Mouse (Mus musculus) forebrain, embryonic 11.5 days (tissue): ENCODE measurements around the gene Dnal4. TPM values are rescaled to one million over a fixed set of nuclear protein-coding genes. Genes with fewer than 3 reads are reported as not detected.
"Not testable (repeated sequence)": the region's sequence is repeated elsewhere in the genome, so short reads cannot be mapped to it uniquely, and the experiment has no call there.

Experiments
- ATAC-seq: fragments of 200-750 bp; cut with Nextera tagmentation; replicated peaks from 2 replicates; pipeline ENCODE4 v1.8.0; 2017; ENCODE audit warnings: moderate TSS enrichment; ENCODE audit not compliant: low FRiP score
- DNase-seq: peaks from one replicate; pipeline ENCODE4 v3.0.0-alpha.2; 2017; ENCODE audit warnings: low spot score
- H3K27ac ChIP-seq: fragments of 300-500 bp; sonication (generic); 2 replicates; pipeline ENCODE4 v1.5.1; 2014; ENCODE audit warnings: low read depth, low read length
- H3K27me3 ChIP-seq: fragments of 300-500 bp; sonication (generic); 2 replicates; pipeline ENCODE4 v1.6.1; 2014; ENCODE audit warnings: mild to moderate bottlenecking, low read length, mixed read lengths; ENCODE audit not compliant: control insufficient read depth, insufficient read depth
- H3K36me3 ChIP-seq: fragments of 300-500 bp; sonication (generic); 2 replicates; pipeline ENCODE4 v1.6.1; 2014; ENCODE audit warnings: mild to moderate bottlenecking, low read length, moderate library complexity, mixed read lengths; ENCODE audit not compliant: control insufficient read depth, insufficient read depth
- H3K4me1 ChIP-seq: fragments of 300-500 bp; sonication (generic); replicated peaks from 2 replicates; pipeline ENCODE4 v1.6.1; 2014; ENCODE audit warnings: low read length, mixed read lengths; ENCODE audit not compliant: control insufficient read depth, insufficient read depth
- H3K4me2 ChIP-seq: fragments of 300-500 bp; sonication (generic); 2 replicates; pipeline ENCODE4 v1.6.1; 2014; ENCODE audit warnings: low read depth, mild to moderate bottlenecking, low read length, moderate library complexity, mixed read lengths; ENCODE audit not compliant: severe bottlenecking
- H3K4me3 ChIP-seq: fragments of 300-500 bp; sonication (generic); 2 replicates; pipeline ENCODE4 v1.5.1; 2014; ENCODE audit warnings: low read depth, low read length
- H3K9ac ChIP-seq: fragments of 300-500 bp; sonication (generic); 2 replicates; pipeline ENCODE4 v1.6.1; 2014; ENCODE audit warnings: low read length
- H3K9me3 ChIP-seq: fragments of 300-500 bp; sonication (generic); 2 replicates; pipeline ENCODE4 v1.6.1; 2016; ENCODE audit warnings: low read length, mixed read lengths; ENCODE audit not compliant: control insufficient read depth
- WGBS: fragments of 180-500 bp; shearing (Covaris S2); extraction: QIAGEN DNeasy Blood & Tissue Kit; methylation state at CpG from one replicate; pipeline ENCODE4 v1.1.7; 2014; 5-methylcytosine and 5-hydroxymethylcytosine counted together
- polyA plus RNA-seq: library from polyadenylated mRNA; unstranded; fragments of >200 nt; fragmentation: Nextera tagmentation; extraction: Ambion mirVana; gene quantifications from 2 replicates; pipeline ENCODE4 v1.2.1, GENCODE M21; 2014

Gene Dnal4
- polyA plus RNA-seq, 1 experiment from 2014 or later, result 63.9 TPM

- Histone ChIP-seq H3K27me3 (no peaks in the 10 kb centered on the region), H3K36me3 (no peaks in the 10 kb centered on the region), H3K4me1 (no peaks in the 10 kb centered on the region), H3K4me3 (no peak overlapping the region), H3K4me2 (no peak overlapping the region), H3K27ac (no peak overlapping the region), H3K9ac (no peak overlapping the region), H3K9me3 (no peaks in the 10 kb centered on the region; the same call in 1 of the 2 replicates)
- WGBS, result 63% methylated on average over 8 of the region's 8 CpGs
- no peak for ATAC-seq
- DNase-seq, result no peak
Observed at GRCm38 (mm10) chr15:79813666-79814258, 36.1 kb upstream of the Dnal4 start.

GRCm38 (mm10) chr15:79812840-79813239, 35.2 kb upstream of the Dnal4 start:
- WGBS, result 69% methylated on average over 2 of the region's 2 CpGs
- not testable (repeated sequence) for H3K4me2 ChIP-seq, DNase-seq

GRCm38 (mm10) chr15:79810997-79811396, 33.3 kb upstream of the Dnal4 start:
- ATAC-seq (no peak), DNase-seq (no peak)
- H3K4me2 ChIP-seq, result no peak overlapping the region
- no peak overlapping the region for H3K4me3 ChIP-seq
- H3K9ac ChIP-seq, result no peak overlapping the region
- no peaks in the 10 kb centered on the region for H3K4me1 ChIP-seq
- H3K27me3 ChIP-seq, result peaks cover 11% of the 10 kb centered on the region
- no peak overlapping the region for H3K27ac ChIP-seq
- H3K36me3 ChIP-seq, result no peaks in the 10 kb centered on the region
- WGBS, result 68% methylated on average over 4 of the region's 4 CpGs
- H3K9me3 ChIP-seq, result no peaks in the 10 kb centered on the region

More at GRCm38 (mm10) chr15:79812840-79813239, 35.2 kb upstream of the Dnal4 start:
- H3K27me3 ChIP-seq, H3K4me1 ChIP-seq, ATAC-seq, H3K27ac ChIP-seq, H3K9me3 ChIP-seq, H3K4me3 ChIP-seq, H3K36me3 ChIP-seq, H3K9ac ChIP-seq: not testable (repeated sequence)

- ATAC-seq (no peak), DNase-seq (no peak)
- Histone ChIP-seq H3K9ac (no peak overlapping the region), H3K36me3 (no peaks in the 10 kb centered on the region), H3K27me3 (peaks cover 21% of the 10 kb centered on the region), H3K27ac (no peak overlapping the region), H3K4me2 (no peak overlapping the region), H3K9me3 (no peaks in the 10 kb centered on the region), H3K4me1 (peaks cover 2% of the 10 kb centered on the region; the same call in 1 of the 2 replicates), H3K4me3 (no peak overlapping the region)
- WGBS, result 81% methylated on average over 3 of the region's 3 CpGs
Observed at GRCm38 (mm10) chr15:79810061-79810460, 32.4 kb upstream of the Dnal4 start.

- Histone ChIP-seq H3K9ac (no peak overlapping the region), H3K27ac (no peak overlapping the region), H3K4me3 (no peak overlapping the region), H3K36me3 (no peaks in the 10 kb centered on the region), H3K9me3 (no peaks in the 10 kb centered on the region), H3K4me1 (peaks cover 6% of the 10 kb centered on the region; the same call in 1 of the 2 replicates), H3K4me2 (no peak overlapping the region), H3K27me3 (peaks cover 33% of the 10 kb centered on the region)
- DNase-seq (no peak), ATAC-seq (no peak)
- WGBS, result 47% methylated on average over 5 of the region's 5 CpGs
Observed at GRCm38 (mm10) chr15:79808658-79809057, 31.0 kb upstream of the Dnal4 start.

GRCm38 (mm10) chr15:79808114-79808513, 30.5 kb upstream of the Dnal4 start:
- Histone ChIP-seq H3K4me2 (no peak overlapping the region), H3K4me1 (peaks cover 6% of the 10 kb centered on the region; the same call in 1 of the 2 replicates), H3K27ac (no peak overlapping the region), H3K36me3 (no peaks in the 10 kb centered on the region), H3K9me3 (no peaks in the 10 kb centered on the region), H3K9ac (no peak overlapping the region), H3K4me3 (no peak overlapping the region), H3K27me3 (peaks cover 39% of the 10 kb centered on the region)
- ATAC-seq, result no peak
- 41% methylated on average over 5 of the region's 5 CpGs for WGBS
- no peak for DNase-seq

- Histone ChIP-seq H3K4me1 (peaks cover 6% of the 10 kb centered on the region; the same call in 1 of the 2 replicates), H3K36me3 (no peaks in the 10 kb centered on the region), H3K9me3 (no peaks in the 10 kb centered on the region), H3K4me2 (no peak overlapping the region), H3K27ac (no peak overlapping the region), H3K9ac (no peak overlapping the region), H3K27me3 (peaks cover 47% of the 10 kb centered on the region), H3K4me3 (no peak overlapping the region)
- ATAC-seq (no peak), DNase-seq (no peak)
- 42% methylated on average over 1 of the region's 1 CpGs for WGBS
Observed at GRCm38 (mm10) chr15:79807050-79807449, 29.4 kb upstream of the Dnal4 start.

- Histone ChIP-seq H3K27me3 (peaks cover 50% of the 10 kb centered on the region), H3K4me2 (no peak overlapping the region), H3K9ac (no peak overlapping the region), H3K4me1 (peaks cover 6% of the 10 kb centered on the region; the same call in 1 of the 2 replicates), H3K27ac (no peak overlapping the region), H3K9me3 (no peaks in the 10 kb centered on the region), H3K4me3 (no peak overlapping the region), H3K36me3 (no peaks in the 10 kb centered on the region)
- ATAC-seq (no peak), DNase-seq (no peak)
- WGBS, result 20% methylated on average over 8 of the region's 8 CpGs
Observed at GRCm38 (mm10) chr15:79805246-79805645, 27.6 kb upstream of the Dnal4 start.
